Mouse (Mus musculus): ENCODE data around the gene Coil. TPM values are rescaled to one million over a fixed set of nuclear protein-coding genes. Genes with fewer than 3 reads are reported as not detected.

The Coil gene
- total and polyA plus RNA-seq, 2 experiments: 2.7 TPM

- WGBS: 10% methylated on average over 5 of the region's 5 CpGs
- H3K9ac ChIP-seq (ENCODE audit: low read depth, low read length): peak overlapping the region; percentile 77
- no peaks in the 10 kb centered on the region for H3K27me3 ChIP-seq (ENCODE audit: control insufficient read depth, insufficient read depth, low read length)
- TF ChIP-seq CTCF (IDR thresholded peaks at IDR 0.05; ENCODE audit: low read depth, low read length) (no peak), POLR2A (IDR thresholded peaks at IDR 0.05; ENCODE audit: extremely low read depth, insufficient read depth, low read length) (no peak)
- DNase-seq (ENCODE audit: extremely low read depth, low read depth, low spot score): peak; percentile 62
- H3K36me3 ChIP-seq (ENCODE audit: control insufficient read depth, insufficient read depth, low read length): peaks cover 17% of the 10 kb centered on the region
- H3K4me3 ChIP-seq (ENCODE audit: insufficient read depth, low read depth, low read length): peak overlapping the region; percentile 37
- H3K79me2 ChIP-seq (ENCODE audit: control insufficient read depth, insufficient read depth, low read length): peaks cover 34% of the 10 kb centered on the region
- peaks cover 29% of the 10 kb centered on the region for H3K4me1 ChIP-seq (ENCODE audit: control insufficient read depth, insufficient read depth, low read length)
- peak overlapping the region; percentile 91 for H3K27ac ChIP-seq (replicated peaks; ENCODE audit: insufficient read depth, low read depth, low read length)
Measured at GRCm38 (mm10) chr11:89002068-89002467, 32.0 kb downstream of the Coil start.

- peak; percentile 69 for DNase-seq (ENCODE audit: extremely low read depth, low read depth, low spot score)
- H3K9ac ChIP-seq (ENCODE audit: low read depth, low read length): peak overlapping the region; percentile 77
- peak overlapping the region; percentile 91 for H3K27ac ChIP-seq (replicated peaks; ENCODE audit: insufficient read depth, low read depth, low read length)
- H3K4me1 ChIP-seq (ENCODE audit: control insufficient read depth, insufficient read depth, low read length): peaks cover 32% of the 10 kb centered on the region
- H3K36me3 ChIP-seq (ENCODE audit: control insufficient read depth, insufficient read depth, low read length): peaks cover 18% of the 10 kb centered on the region
- under 1% methylated on average over 5 of the region's 5 CpGs for WGBS
- H3K27me3 ChIP-seq (ENCODE audit: control insufficient read depth, insufficient read depth, low read length): no peaks in the 10 kb centered on the region
- H3K4me3 ChIP-seq (ENCODE audit: insufficient read depth, low read depth, low read length): peak overlapping the region; percentile 37
- H3K79me2 ChIP-seq (ENCODE audit: control insufficient read depth, insufficient read depth, low read length): peaks cover 34% of the 10 kb centered on the region
- TF ChIP-seq CTCF (IDR thresholded peaks at IDR 0.05; ENCODE audit: low read depth, low read length): no peak
Measured at GRCm38 (mm10) chr11:89002621-89003020, 32.6 kb downstream of the Coil start.

- peaks cover 18% of the 10 kb centered on the region for H3K36me3 ChIP-seq (ENCODE audit: control insufficient read depth, insufficient read depth, low read length)
- WGBS: under 1% methylated on average over 6 of the region's 6 CpGs
- DNase-seq (ENCODE audit: extremely low read depth, low read depth, low spot score): peak; percentile 98
- no peak for TF ChIP-seq CTCF (IDR thresholded peaks at IDR 0.05; ENCODE audit: low read depth, low read length)
- TF ChIP-seq POLR2A (IDR thresholded peaks at IDR 0.05; ENCODE audit: extremely low read depth, insufficient read depth, low read length): no peak
- H3K4me1 ChIP-seq (ENCODE audit: control insufficient read depth, insufficient read depth, low read length): peaks cover 34% of the 10 kb centered on the region
- H3K9ac ChIP-seq (ENCODE audit: low read depth, low read length): peak overlapping the region; percentile 77
- peak overlapping the region; percentile 91 for H3K27ac ChIP-seq (replicated peaks; ENCODE audit: insufficient read depth, low read depth, low read length)
- peak overlapping the region; percentile 37; the same call in 1 of the 2 replicates for H3K4me3 ChIP-seq (ENCODE audit: insufficient read depth, low read depth, low read length)
- no peaks in the 10 kb centered on the region for H3K27me3 ChIP-seq (ENCODE audit: control insufficient read depth, insufficient read depth, low read length)
- H3K79me2 ChIP-seq (ENCODE audit: control insufficient read depth, insufficient read depth, low read length): peaks cover 34% of the 10 kb centered on the region
Measured at GRCm38 (mm10) chr11:89003078-89003477, 33.0 kb downstream of the Coil start.

GRCm38 (mm10) chr11:89003726-89004125 is 33.7 kb downstream of the Coil start:
- peaks cover 21% of the 10 kb centered on the region for H3K36me3 ChIP-seq (ENCODE audit: control insufficient read depth, insufficient read depth, low read length)
- H3K79me2 ChIP-seq (ENCODE audit: control insufficient read depth, insufficient read depth, low read length): peaks cover 39% of the 10 kb centered on the region
- 13% methylated on average over 4 of the region's 4 CpGs for WGBS

GRCm38 (mm10) chr11:89005473-89005872 is 35.4 kb downstream of the Coil start:
- Histone ChIP-seq H3K27me3 (ENCODE audit: control insufficient read depth, insufficient read depth, low read length) (no peaks in the 10 kb centered on the region), H3K36me3 (ENCODE audit: control insufficient read depth, insufficient read depth, low read length) (peaks cover 25% of the 10 kb centered on the region), H3K27ac (replicated peaks; ENCODE audit: insufficient read depth, low read depth, low read length) (no peak overlapping the region), H3K4me3 (ENCODE audit: insufficient read depth, low read depth, low read length) (no peak overlapping the region), H3K79me2 (ENCODE audit: control insufficient read depth, insufficient read depth, low read length) (peaks cover 39% of the 10 kb centered on the region; the same call in 1 of the 2 replicates), H3K4me1 (ENCODE audit: control insufficient read depth, insufficient read depth, low read length) (peaks cover 48% of the 10 kb centered on the region), H3K9ac (ENCODE audit: low read depth, low read length) (no peak overlapping the region)
- 52% methylated on average over 5 of the region's 5 CpGs for WGBS
- DNase-seq (ENCODE audit: extremely low read depth, low read depth, low spot score): no peak
- TF ChIP-seq CTCF (IDR thresholded peaks at IDR 0.05; ENCODE audit: low read depth, low read length) (no peak), POLR2A (IDR thresholded peaks at IDR 0.05; ENCODE audit: extremely low read depth, insufficient read depth, low read length) (no peak)

More at GRCm38 (mm10) chr11:89003726-89004125, 33.7 kb downstream of the Coil start:
- Histone ChIP-seq H3K4me3 (ENCODE audit: insufficient read depth, low read depth, low read length) (no peak overlapping the region), H3K4me1 (ENCODE audit: control insufficient read depth, insufficient read depth, low read length) (peaks cover 39% of the 10 kb centered on the region), H3K27ac (replicated peaks; ENCODE audit: insufficient read depth, low read depth, low read length) (peak overlapping the region; percentile 82), H3K9ac (ENCODE audit: low read depth, low read length) (peak overlapping the region; percentile 59), H3K27me3 (ENCODE audit: control insufficient read depth, insufficient read depth, low read length) (no peaks in the 10 kb centered on the region)
- TF ChIP-seq POLR2A (IDR thresholded peaks at IDR 0.05; ENCODE audit: extremely low read depth, insufficient read depth, low read length): no peak
- no peak for TF ChIP-seq CTCF (IDR thresholded peaks at IDR 0.05; ENCODE audit: low read depth, low read length)
- DNase-seq (ENCODE audit: extremely low read depth, low read depth, low spot score): peak; percentile 49

GRCm38 (mm10) chr11:89006404-89006803 is 36.4 kb downstream of the Coil start:
- no peak for TF ChIP-seq CTCF (IDR thresholded peaks at IDR 0.05; ENCODE audit: low read depth, low read length)
- no peak for TF ChIP-seq POLR2A (IDR thresholded peaks at IDR 0.05; ENCODE audit: extremely low read depth, insufficient read depth, low read length)
- H3K36me3 ChIP-seq (ENCODE audit: control insufficient read depth, insufficient read depth, low read length): peaks cover 34% of the 10 kb centered on the region
- peaks cover 44% of the 10 kb centered on the region for H3K4me1 ChIP-seq (ENCODE audit: control insufficient read depth, insufficient read depth, low read length)

More at GRCm38 (mm10) chr11:89006404-89006803, 36.4 kb downstream of the Coil start:
- Histone ChIP-seq H3K27me3 (ENCODE audit: control insufficient read depth, insufficient read depth, low read length) (no peaks in the 10 kb centered on the region), H3K9ac (ENCODE audit: low read depth, low read length) (no peak overlapping the region), H3K27ac (replicated peaks; ENCODE audit: insufficient read depth, low read depth, low read length) (no peak overlapping the region), H3K4me3 (ENCODE audit: insufficient read depth, low read depth, low read length) (no peak overlapping the region), H3K79me2 (ENCODE audit: control insufficient read depth, insufficient read depth, low read length) (peaks cover 35% of the 10 kb centered on the region; the same call in 1 of the 2 replicates)
- DNase-seq (ENCODE audit: extremely low read depth, low read depth, low spot score): no peak
